Mouse (Mus musculus): Measurements from ENCODE around the gene Tas2r143. TPM values are rescaled to one million over a fixed set of nuclear protein-coding genes. Genes with fewer than 3 reads are reported as not detected.

The Tas2r143 gene
- polyA plus RNA-seq, 1 experiment from 2014 or later, result not detected

DNA sequence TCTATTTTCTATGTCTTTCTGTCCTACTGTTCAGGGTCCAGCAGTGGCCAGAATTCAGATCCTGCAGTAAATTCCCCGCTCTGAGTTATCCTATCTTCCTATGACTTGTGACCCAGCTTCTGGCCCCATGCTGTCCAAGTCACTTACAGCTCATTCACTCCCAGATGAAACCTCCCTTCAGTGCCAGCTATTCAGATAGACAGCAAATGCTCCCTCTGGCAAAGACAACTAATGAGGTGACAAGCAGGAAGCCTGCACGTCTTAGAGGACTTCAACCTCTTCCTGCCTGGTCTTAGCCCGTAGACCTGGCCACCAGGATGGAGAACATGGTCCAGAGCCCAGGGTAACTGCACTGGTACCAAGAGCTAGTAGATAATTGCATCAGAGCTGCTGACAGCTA is 37.1 kb upstream of the Tas2r143 start:
- H3K4me2 ChIP-seq, result no peak overlapping the region
- no peaks in the 10 kb centered on the region for H3K27me3 ChIP-seq (ENCODE audit: control insufficient read depth, insufficient read depth, low read length)
- DNase-seq (ENCODE audit: low spot score, missing footprints) (no peak), ATAC-seq (ENCODE audit: low FRiP score) (no peak)
- no peak overlapping the region for H3K4me3 ChIP-seq (ENCODE audit: low read depth, low read length)
- WGBS, result 67% methylated on average over 3 of the region's 3 CpGs
- H3K9me3 ChIP-seq (ENCODE audit: control insufficient read depth, low read length), result no peaks in the 10 kb centered on the region
- H3K9ac ChIP-seq (ENCODE audit: low read length), result no peak overlapping the region
- peaks cover 2% of the 10 kb centered on the region; the same call in 1 of the 2 replicates for H3K36me3 ChIP-seq (ENCODE audit: control insufficient read depth, insufficient read depth, low read length)
- H3K4me1 ChIP-seq (ENCODE audit: control insufficient read depth, insufficient read depth, low read length), result no peaks in the 10 kb centered on the region
- H3K27ac ChIP-seq (ENCODE audit: low read depth, low read length), result no peak overlapping the region

DNA sequence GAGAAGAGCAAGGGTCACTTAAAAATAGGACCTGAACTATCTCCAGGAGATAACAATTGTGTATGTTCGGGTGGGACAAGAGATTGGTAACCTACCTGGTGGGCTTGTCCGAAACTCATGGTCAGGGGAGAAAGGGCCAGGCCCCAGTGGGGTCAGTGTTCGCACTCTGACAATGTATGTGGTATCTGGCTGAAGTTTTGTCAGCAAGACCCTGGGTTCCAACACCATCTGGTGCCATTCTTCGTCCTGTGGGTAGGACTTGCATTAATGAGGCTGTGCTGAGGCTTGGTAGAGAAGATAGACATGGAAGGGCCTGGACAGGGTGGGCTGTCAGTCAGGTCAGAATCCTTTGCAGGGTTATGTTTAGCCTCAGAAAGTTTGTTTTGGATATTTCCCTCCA is 36.0 kb upstream of the Tas2r143 start:
- H3K9me3 ChIP-seq (ENCODE audit: control insufficient read depth, low read length), result no peaks in the 10 kb centered on the region
- no peak overlapping the region for H3K9ac ChIP-seq (ENCODE audit: low read length)
- H3K4me2 ChIP-seq, result no peak overlapping the region
- H3K4me1 ChIP-seq (ENCODE audit: control insufficient read depth, insufficient read depth, low read length), result no peaks in the 10 kb centered on the region
- no peak overlapping the region for H3K27ac ChIP-seq (ENCODE audit: low read depth, low read length)
- DNase-seq (ENCODE audit: low spot score, missing footprints), result no peak
- 84% methylated on average over 4 of the region's 4 CpGs for WGBS
- no peaks in the 10 kb centered on the region for H3K36me3 ChIP-seq (ENCODE audit: control insufficient read depth, insufficient read depth, low read length)
- H3K27me3 ChIP-seq (ENCODE audit: control insufficient read depth, insufficient read depth, low read length), result no peaks in the 10 kb centered on the region
- no peak for ATAC-seq (ENCODE audit: low FRiP score)
- H3K4me3 ChIP-seq (ENCODE audit: low read depth, low read length), result no peak overlapping the region

DNA sequence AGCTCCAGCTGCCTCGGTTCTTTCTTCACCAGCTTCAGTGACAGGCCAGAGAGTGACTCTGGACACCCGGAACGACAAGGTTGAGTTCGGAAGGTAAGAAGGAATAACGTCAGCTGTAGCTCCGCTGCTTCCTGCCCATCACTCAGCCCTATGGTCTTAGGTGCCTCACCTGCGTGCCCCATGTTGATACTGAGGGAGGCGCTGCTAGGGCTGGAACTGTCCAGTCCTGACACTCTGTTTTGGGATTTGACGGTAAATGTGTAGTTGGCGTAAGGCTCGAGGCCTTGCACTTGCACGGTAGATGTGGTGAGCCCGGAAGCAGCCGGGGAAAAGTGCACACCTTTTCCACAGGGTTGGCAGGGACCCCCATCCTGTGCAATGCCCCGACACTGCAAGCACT is 35.4 kb upstream of the Tas2r143 start:
- 92% methylated on average over 15 of the region's 15 CpGs for WGBS
- Histone ChIP-seq H3K27ac (ENCODE audit: low read depth, low read length) (no peak overlapping the region), H3K4me2 (no peak overlapping the region)

DNA sequence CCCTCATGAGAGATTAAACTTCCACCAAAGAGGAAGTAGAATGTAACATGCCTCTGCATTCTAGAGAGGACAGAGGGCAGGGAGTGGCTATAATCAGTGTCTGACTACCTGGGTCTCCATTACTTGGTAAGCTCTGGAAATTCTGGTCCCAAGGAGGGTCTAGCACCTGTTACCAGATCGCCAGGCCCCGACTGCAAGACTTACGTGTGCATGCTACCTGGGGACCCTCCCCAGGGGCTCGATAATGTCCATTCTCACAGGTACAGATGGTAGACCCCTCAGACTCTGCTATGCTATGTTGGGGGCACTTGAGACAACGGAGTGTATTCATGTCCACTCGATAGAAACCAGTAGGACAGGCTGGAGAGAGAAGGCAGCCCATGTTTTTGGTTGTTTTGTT is 34.8 kb upstream of the Tas2r143 start:
- H3K4me3 ChIP-seq (ENCODE audit: low read depth, low read length), result no peak overlapping the region
- H3K4me2 ChIP-seq, result no peak overlapping the region
- no peak overlapping the region for H3K9ac ChIP-seq (ENCODE audit: low read length)
- H3K9me3 ChIP-seq (ENCODE audit: control insufficient read depth, low read length), result no peaks in the 10 kb centered on the region
- no peak overlapping the region for H3K27ac ChIP-seq (ENCODE audit: low read depth, low read length)
- 91% methylated on average over 6 of the region's 6 CpGs for WGBS
- no peak for ATAC-seq (ENCODE audit: low FRiP score)
- no peaks in the 10 kb centered on the region for H3K36me3 ChIP-seq (ENCODE audit: control insufficient read depth, insufficient read depth, low read length)
- H3K4me1 ChIP-seq (ENCODE audit: control insufficient read depth, insufficient read depth, low read length), result peaks cover 6% of the 10 kb centered on the region; the same call in 1 of the 2 replicates
- no peaks in the 10 kb centered on the region for H3K27me3 ChIP-seq (ENCODE audit: control insufficient read depth, insufficient read depth, low read length)
- DNase-seq (ENCODE audit: low spot score, missing footprints), result no peak

More for the DNA sequence above, 35.4 kb upstream of the Tas2r143 start:
- Histone ChIP-seq H3K9me3 (ENCODE audit: control insufficient read depth, low read length) (no peaks in the 10 kb centered on the region), H3K9ac (ENCODE audit: low read length) (no peak overlapping the region), H3K4me3 (ENCODE audit: low read depth, low read length) (no peak overlapping the region), H3K36me3 (ENCODE audit: control insufficient read depth, insufficient read depth, low read length) (no peaks in the 10 kb centered on the region), H3K27me3 (ENCODE audit: control insufficient read depth, insufficient read depth, low read length) (no peaks in the 10 kb centered on the region), H3K4me1 (ENCODE audit: control insufficient read depth, insufficient read depth, low read length) (peaks cover 1% of the 10 kb centered on the region; the same call in 1 of the 2 replicates)
- DNase-seq (ENCODE audit: low spot score, missing footprints) (no peak), ATAC-seq (ENCODE audit: low FRiP score) (no peak)

DNA sequence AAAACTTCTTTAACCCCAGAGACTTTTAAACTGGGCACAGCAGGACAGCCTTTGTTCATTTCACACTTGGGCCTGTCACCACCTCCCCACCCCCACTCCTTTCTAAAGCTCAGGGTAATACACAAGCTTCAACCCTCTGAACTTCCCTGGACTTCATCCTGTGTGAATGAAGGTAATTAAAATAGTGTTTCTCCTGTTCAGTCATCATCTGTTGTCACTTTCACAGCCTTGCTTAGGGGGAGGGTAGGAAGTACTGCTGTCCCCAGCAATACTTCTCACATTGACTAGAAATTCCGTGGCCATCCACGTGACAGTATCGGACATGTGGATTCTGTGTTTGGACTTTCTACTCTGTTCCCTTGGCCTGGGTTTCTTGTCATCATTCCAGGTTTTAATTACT is 30.2 kb upstream of the Tas2r143 start:
- no peaks in the 10 kb centered on the region for H3K36me3 ChIP-seq (ENCODE audit: control insufficient read depth, insufficient read depth, low read length)
- H3K9me3 ChIP-seq (ENCODE audit: control insufficient read depth, low read length), result no peaks in the 10 kb centered on the region
- no peak overlapping the region for H3K9ac ChIP-seq (ENCODE audit: low read length)
- peak; percentile 91 for DNase-seq (ENCODE audit: low spot score, missing footprints)
- no peak overlapping the region for H3K4me3 ChIP-seq (ENCODE audit: low read depth, low read length)
- H3K4me1 ChIP-seq (ENCODE audit: control insufficient read depth, insufficient read depth, low read length), result peaks cover 13% of the 10 kb centered on the region
- H3K27me3 ChIP-seq (ENCODE audit: control insufficient read depth, insufficient read depth, low read length), result peaks cover 11% of the 10 kb centered on the region
- peak; percentile 43 for ATAC-seq (ENCODE audit: low FRiP score)
- no peak overlapping the region for H3K27ac ChIP-seq (ENCODE audit: low read depth, low read length)
- 5% methylated on average over 3 of the region's 3 CpGs for WGBS
- H3K4me2 ChIP-seq, result no peak overlapping the region

DNA sequence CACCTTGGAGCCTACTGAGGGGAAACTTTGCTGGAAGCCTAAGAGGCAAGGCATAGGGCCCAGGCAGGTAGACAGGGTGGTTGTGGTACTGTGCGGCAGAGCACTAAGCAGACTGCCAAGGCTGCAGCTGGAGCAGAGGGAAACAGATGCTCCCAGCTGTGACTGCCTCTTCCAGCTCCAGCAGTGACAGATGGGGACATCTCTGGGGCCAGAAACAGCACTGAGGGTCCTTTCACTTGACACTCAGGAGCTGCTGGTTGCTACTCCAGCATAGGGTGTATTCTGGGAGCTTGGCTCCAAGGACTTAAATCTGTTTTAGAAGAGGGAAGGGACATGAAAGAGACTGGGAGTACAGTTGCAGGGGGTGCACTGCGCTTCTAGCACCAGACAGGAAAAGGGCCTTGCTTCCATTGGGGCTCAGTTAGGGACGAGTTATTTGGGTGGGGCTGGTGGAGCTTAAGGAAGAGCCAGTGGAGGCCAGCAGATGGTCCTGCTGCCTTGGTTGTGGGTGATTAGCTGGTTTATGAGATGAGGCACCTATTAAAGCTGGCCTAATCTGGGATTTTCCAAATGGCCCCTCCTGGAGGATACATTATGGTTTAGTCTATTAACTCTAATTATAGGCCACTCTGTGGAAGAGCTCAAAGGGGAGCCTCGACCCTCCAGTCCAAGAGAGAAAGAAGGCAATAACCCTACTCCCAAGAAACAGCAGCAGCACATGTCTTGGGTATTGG is 29.2 kb upstream of the Tas2r143 start:
- H3K4me3 ChIP-seq (ENCODE audit: low read depth, low read length), result no peak overlapping the region
- no peak for ATAC-seq (ENCODE audit: low FRiP score)
- no peak for DNase-seq (ENCODE audit: low spot score, missing footprints)
- peaks cover 13% of the 10 kb centered on the region for H3K27me3 ChIP-seq (ENCODE audit: control insufficient read depth, insufficient read depth, low read length)
- no peak overlapping the region for H3K9ac ChIP-seq (ENCODE audit: low read length)
- 40% methylated on average over 4 of the region's 4 CpGs for WGBS
- H3K27ac ChIP-seq (ENCODE audit: low read depth, low read length), result no peak overlapping the region
- no peak overlapping the region for H3K4me2 ChIP-seq
- no peaks in the 10 kb centered on the region for H3K36me3 ChIP-seq (ENCODE audit: control insufficient read depth, insufficient read depth, low read length)
- H3K4me1 ChIP-seq (ENCODE audit: control insufficient read depth, insufficient read depth, low read length), result peaks cover 13% of the 10 kb centered on the region
- no peaks in the 10 kb centered on the region for H3K9me3 ChIP-seq (ENCODE audit: control insufficient read depth, low read length)

DNA sequence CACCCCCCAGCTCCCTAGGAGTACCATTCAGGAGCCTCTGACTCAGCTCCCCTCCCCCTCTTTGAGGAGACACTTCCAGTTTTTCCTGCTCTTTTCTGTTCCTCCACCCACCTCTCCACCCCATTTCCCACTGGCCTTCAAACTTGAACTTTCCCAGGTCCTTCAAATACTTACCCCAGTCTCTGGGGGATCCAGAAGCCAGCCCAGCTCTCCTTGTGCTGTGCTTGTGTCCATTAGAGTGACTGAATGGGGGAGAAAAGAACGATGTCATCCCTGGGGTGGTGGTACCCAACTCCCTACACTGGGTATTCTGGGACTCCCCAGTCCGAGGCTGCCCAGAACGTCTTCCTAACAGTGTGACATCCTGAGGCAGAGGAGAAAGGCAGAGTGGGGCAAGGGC is 28.0 kb upstream of the Tas2r143 start:
- WGBS, result 3% methylated on average over 3 of the region's 3 CpGs
- no peak overlapping the region for H3K9ac ChIP-seq (ENCODE audit: low read length)
- peaks cover 13% of the 10 kb centered on the region for H3K27me3 ChIP-seq (ENCODE audit: control insufficient read depth, insufficient read depth, low read length)
- H3K4me1 ChIP-seq (ENCODE audit: control insufficient read depth, insufficient read depth, low read length), result peaks cover 13% of the 10 kb centered on the region
- no peaks in the 10 kb centered on the region for H3K9me3 ChIP-seq (ENCODE audit: control insufficient read depth, low read length)
- no peak overlapping the region for H3K4me3 ChIP-seq (ENCODE audit: low read depth, low read length)
- DNase-seq (ENCODE audit: low spot score, missing footprints) (no peak), ATAC-seq (ENCODE audit: low FRiP score) (peak; percentile 5; the same call in 1 of the 2 replicates)
- no peaks in the 10 kb centered on the region for H3K36me3 ChIP-seq (ENCODE audit: control insufficient read depth, insufficient read depth, low read length)
- H3K4me2 ChIP-seq, result no peak overlapping the region
- H3K27ac ChIP-seq (ENCODE audit: low read depth, low read length), result no peak overlapping the region

DNA sequence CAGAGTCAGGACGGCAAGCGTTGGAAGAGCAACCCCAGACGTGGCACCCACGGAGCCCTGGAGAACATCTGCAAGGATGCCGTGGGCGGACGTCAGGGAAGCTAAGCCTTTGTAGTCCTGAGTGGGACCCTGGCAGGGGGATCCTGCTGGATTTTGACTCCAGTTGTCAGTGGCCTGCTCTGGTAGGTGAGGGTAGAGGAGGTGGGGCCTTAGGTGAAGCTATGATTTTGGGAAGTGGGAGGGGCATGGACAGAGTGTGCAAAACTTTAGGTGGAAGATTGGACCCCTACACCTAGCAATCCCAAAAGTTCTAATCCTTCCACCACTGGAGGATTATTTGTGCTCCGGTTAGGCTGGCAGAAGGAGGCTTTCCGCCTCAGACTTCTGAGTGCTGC is 27.6 kb upstream of the Tas2r143 start:
- no peak overlapping the region for H3K27ac ChIP-seq (ENCODE audit: low read depth, low read length)
- H3K27me3 ChIP-seq (ENCODE audit: control insufficient read depth, insufficient read depth, low read length), result peaks cover 13% of the 10 kb centered on the region
- H3K36me3 ChIP-seq (ENCODE audit: control insufficient read depth, insufficient read depth, low read length), result no peaks in the 10 kb centered on the region
- DNase-seq (ENCODE audit: low spot score, missing footprints) (no peak), ATAC-seq (ENCODE audit: low FRiP score) (peak; percentile 25)
- no peak overlapping the region for H3K9ac ChIP-seq (ENCODE audit: low read length)
- H3K4me1 ChIP-seq (ENCODE audit: control insufficient read depth, insufficient read depth, low read length), result peaks cover 13% of the 10 kb centered on the region
- peak overlapping the region; percentile 91 for H3K4me2 ChIP-seq
- 23% methylated on average over 9 of the region's 9 CpGs for WGBS
- H3K9me3 ChIP-seq (ENCODE audit: control insufficient read depth, low read length), result no peaks in the 10 kb centered on the region
- H3K4me3 ChIP-seq (ENCODE audit: low read depth, low read length), result no peak overlapping the region; the same call in 1 of the 2 replicates

DNA sequence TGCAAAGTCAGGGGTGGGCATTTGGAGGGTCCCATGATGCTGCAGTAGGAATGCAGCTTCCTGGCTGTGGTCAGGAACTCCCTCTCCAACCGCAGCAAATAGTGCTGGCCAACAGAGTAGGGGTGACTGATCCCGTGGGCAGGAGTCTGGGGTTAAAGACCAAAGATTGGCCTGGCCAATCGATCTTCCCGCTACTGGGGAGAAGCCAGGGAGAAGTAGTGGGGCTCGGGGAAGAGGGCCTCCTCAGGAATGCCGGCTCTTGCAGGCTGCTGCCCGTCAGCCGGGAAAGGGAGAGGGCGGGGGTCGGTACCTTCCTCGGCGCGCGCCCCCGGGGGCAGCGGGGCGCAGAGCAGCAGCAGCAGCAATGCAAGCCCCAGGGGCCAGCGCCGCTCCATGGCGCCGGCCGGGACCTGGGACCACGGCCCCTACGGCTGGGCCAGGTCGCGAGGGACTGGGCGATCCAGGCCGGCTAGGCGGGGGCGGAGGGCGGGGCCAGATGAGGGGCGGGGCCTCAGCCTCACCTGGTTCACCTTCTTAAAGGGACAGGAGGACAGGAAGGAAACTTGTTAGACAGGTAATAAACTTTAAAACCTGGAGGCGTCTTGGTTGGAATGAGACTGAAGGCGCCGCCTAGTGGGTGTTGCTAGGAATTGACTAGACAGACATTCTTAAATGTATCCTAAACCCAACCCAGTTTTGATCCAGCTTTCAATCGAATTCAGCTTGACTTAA is 27.1 kb upstream of the Tas2r143 start, which contains the start of gene Epha1:
Gene Epha1, minus strand, starts transcription at position 453 of the 732 bp plus-strand sequence.
- Histone ChIP-seq H3K4me1 (ENCODE audit: control insufficient read depth, insufficient read depth, low read length) (peaks cover 13% of the 10 kb centered on the region), H3K36me3 (ENCODE audit: control insufficient read depth, insufficient read depth, low read length) (no peaks in the 10 kb centered on the region), H3K4me2 (peak within 1 kb of the TSS; percentile 91), H3K9me3 (ENCODE audit: control insufficient read depth, low read length) (no peaks in the 10 kb centered on the region), H3K4me3 (ENCODE audit: low read depth, low read length) (peak within 1 kb of the TSS; percentile 46), H3K27ac (ENCODE audit: low read depth, low read length) (no peak within 1 kb of the TSS), H3K9ac (ENCODE audit: low read length) (peak within 1 kb of the TSS; percentile 45), H3K27me3 (ENCODE audit: control insufficient read depth, insufficient read depth, low read length) (peaks cover 13% of the 10 kb centered on the region)
- peak; percentile 79 for ATAC-seq (ENCODE audit: low FRiP score)
- WGBS, result 1% methylated on average over 36 of the region's 36 CpGs
- peak; percentile 94 for DNase-seq (ENCODE audit: low spot score, missing footprints)
